Mouse (Mus musculus): Measurements from ENCODE around the gene Myh7b.

GRCm38 (mm10) chr2:155628519-155628918 lies 17.5 kb downstream of the Myh7b start:
- no peak for TF ChIP-seq POLR2AphosphoS2 (IDR thresholded peaks at IDR 0.05; ENCODE audit: low read depth, low read length)
- TF ChIP-seq POLR2A (IDR thresholded peaks at IDR 0.05; ENCODE audit: low read depth, low read length) = no peak
- no peak for TF ChIP-seq EP300 (IDR thresholded peaks at IDR 0.05; ENCODE audit: low read length)
- no peak for TF ChIP-seq GABPA (IDR thresholded peaks at IDR 0.05; ENCODE audit: insufficient replicate concordance, low read depth, low read length)
- TF ChIP-seq RCOR1 (conservative IDR thresholded peaks at IDR 0.05; ENCODE audit: low read depth, low read length) = no peak
- no peak for TF ChIP-seq CHD2 (IDR thresholded peaks at IDR 0.05; ENCODE audit: low read length)
- TF ChIP-seq CTCF (conservative IDR thresholded peaks at IDR 0.05 in 1 of 2, IDR thresholded peaks at IDR 0.05 in 1 of 2; ENCODE audit: low read depth in 2 of 2, low read length in 2 of 2) = no peak
- TF ChIP-seq SMC3 (IDR thresholded peaks at IDR 0.05; ENCODE audit: low read depth, low read length) = no peak
- TF ChIP-seq KAT2A (IDR thresholded peaks at IDR 0.05; ENCODE audit: insufficient replicate concordance, low read length) = no peak
- no peak for TF ChIP-seq MXI1 (IDR thresholded peaks at IDR 0.05; ENCODE audit: low read depth, low read length)

Data from CH12.LX (cell line).